ENCODE assay signal across 21 mouse cellular contexts in genomic region chr1:43503676-43504075, GRCm38 (mm10). TPM values are rescaled to one million over a fixed set of nuclear protein-coding genes. Genes with fewer than 3 reads are reported as not detected.
DNase-seq lines count a peak whose midpoint lies in the region; ATAC-seq lines count a peak whose summit lies in the region.
"Had no signal": no experiment of that assay in that cellular context is flagged by ENCODE, and none has a peak within 500 bp of the region (broad histone marks: within the 10 kb centered on the region; RNA-seq: fewer than 3 reads in every experiment).

No protein-coding gene starts in this region.

- H3K4me3 ChIP-seq in forebrain, embryonic 15.5 days, result no peak overlapping the region
- H3K4me3 ChIP-seq in forebrain, embryonic 10.5 days, result no peak overlapping the region
- H3K4me3 ChIP-seq in kidney, embryonic 16.5 days (ENCODE audit: low read length), result no peak overlapping the region
- H3K4me3 ChIP-seq: embryonic facial prominence, embryonic 12.5 days; heart, adult 2 months; heart, embryonic 13.5 days; limb, embryonic 15.5 days; midbrain, embryonic 13.5 days; neural tube, embryonic 12.5 days had no signal

- no peaks in the 10 kb centered on the region for H3K27me3 ChIP-seq in forebrain, embryonic 15.5 days
- H3K27me3 ChIP-seq in forebrain, embryonic 10.5 days (ENCODE audit: poor library complexity, severe bottlenecking), result peaks cover 53% of the 10 kb centered on the region; the same call in 1 of the 2 replicates
- no peaks in the 10 kb centered on the region for H3K27me3 ChIP-seq in kidney, embryonic 16.5 days (ENCODE audit: insufficient read depth, low read length)
- H3K27me3 ChIP-seq: embryonic facial prominence, embryonic 12.5 days; heart, embryonic 13.5 days; limb, embryonic 15.5 days; neural tube, embryonic 12.5 days had no signal

- no peak for DNase-seq in forebrain, embryonic 10.5 days (ENCODE audit: extremely low spot score, low spot score)
- DNase-seq in kidney, postnatal 36 days, result no peak
- DNase-seq in retina, postnatal 1 day, result peak; percentile 21
- DNase-seq in retina, embryonic 14.5 days (ENCODE audit: low spot score), result no peak
- no peak for DNase-seq in ovary, postnatal 36 days (ENCODE audit: low spot score)
- DNase-seq: adrenal gland, postnatal 10 days; gastrocnemius, postnatal 25 days; heart, adult 2 months; layer of hippocampus, adult 9-11 months; lung, postnatal 14 days; thymus, adult 18-20 months; thymus, postnatal 36 days had no signal

- 0 out of 2 replicates have a peak overlapping the region, but pooled peaks have one; percentile 38 for H3K27ac ChIP-seq in forebrain, embryonic 15.5 days (replicated peaks)
- H3K27ac ChIP-seq in forebrain, embryonic 10.5 days, result no peak overlapping the region
- H3K27ac ChIP-seq in kidney, embryonic 16.5 days (ENCODE audit: low read length), result peak overlapping the region; percentile 12; the same call in 1 of the 2 replicates
- H3K27ac ChIP-seq: embryonic facial prominence, embryonic 12.5 days; heart, adult 2 months; heart, embryonic 13.5 days; limb, embryonic 15.5 days; liver, embryonic 14.5 days; midbrain, embryonic 13.5 days; neural tube, embryonic 12.5 days had no signal

- H3K4me2 ChIP-seq in forebrain, embryonic 15.5 days (replicated peaks), result no peak overlapping the region
- no peak overlapping the region for H3K4me2 ChIP-seq in kidney, embryonic 16.5 days (replicated peaks; ENCODE audit: low read depth, low read length)
- H3K4me2 ChIP-seq: embryonic facial prominence, embryonic 12.5 days; heart, embryonic 13.5 days; limb, embryonic 15.5 days; midbrain, embryonic 13.5 days; neural tube, embryonic 12.5 days had no signal

- no peaks in the 10 kb centered on the region for H3K9me3 ChIP-seq in forebrain, embryonic 15.5 days
- H3K9me3 ChIP-seq in forebrain, embryonic 10.5 days, result no peaks in the 10 kb centered on the region
- H3K9me3 ChIP-seq in kidney, embryonic 16.5 days (ENCODE audit: low read length), result no peaks in the 10 kb centered on the region
- H3K9me3 ChIP-seq: embryonic facial prominence, embryonic 12.5 days; heart, embryonic 13.5 days; limb, embryonic 15.5 days; midbrain, embryonic 13.5 days; neural tube, embryonic 12.5 days had no signal

- no peak overlapping the region for H3K9ac ChIP-seq in forebrain, embryonic 15.5 days (replicated peaks)
- no peak overlapping the region for H3K9ac ChIP-seq in kidney, embryonic 16.5 days (replicated peaks; ENCODE audit: low read length)
- H3K9ac ChIP-seq: embryonic facial prominence, embryonic 12.5 days; heart, embryonic 13.5 days; limb, embryonic 15.5 days; liver, embryonic 14.5 days; midbrain, embryonic 13.5 days; neural tube, embryonic 12.5 days had no signal

- H3K36me3 ChIP-seq in forebrain, embryonic 15.5 days, result no peaks in the 10 kb centered on the region
- no peaks in the 10 kb centered on the region for H3K36me3 ChIP-seq in forebrain, embryonic 10.5 days (replicated peaks)
- no peaks in the 10 kb centered on the region for H3K36me3 ChIP-seq in kidney, embryonic 16.5 days (ENCODE audit: insufficient read depth, low read length)
- H3K36me3 ChIP-seq: embryonic facial prominence, embryonic 12.5 days; heart, embryonic 13.5 days; limb, embryonic 15.5 days; midbrain, embryonic 13.5 days; neural tube, embryonic 12.5 days had no signal

- WGBS in forebrain, embryonic 15.5 days, result 51% methylated on average over 6 of the region's 6 CpGs
- 88% methylated on average over 6 of the region's 6 CpGs for WGBS in forebrain, embryonic 10.5 days
- WGBS in kidney, embryonic 16.5 days, result 85% methylated on average over 6 of the region's 6 CpGs

- H3K4me1 ChIP-seq in forebrain, embryonic 15.5 days, result peaks cover 42% of the 10 kb centered on the region
- H3K4me1 ChIP-seq in forebrain, embryonic 10.5 days, result peaks cover 45% of the 10 kb centered on the region
- peaks cover 64% of the 10 kb centered on the region for H3K4me1 ChIP-seq in kidney, embryonic 16.5 days (ENCODE audit: insufficient read depth, low read length)

- no peak for ATAC-seq in forebrain, embryonic 15.5 days (replicated peaks)
- ATAC-seq in kidney, embryonic 16.5 days (ENCODE audit: low FRiP score, low TSS enrichment), result no peak
- ATAC-seq: intestine, embryonic 16.5 days had no signal

RNA-seq across cellular contexts. Expression of gene Nck2, which starts 59.3 kb away (rescaled TPM):
- polyA plus RNA-seq in forebrain, embryonic 15.5 days (2015; fragmentation: Nextera tagmentation; extraction: Ambion mirVana), result 53.3 and 60.2 TPM in 2 replicates
- 35.3 and 36.8 TPM in 2 replicates for polyA plus RNA-seq in forebrain, embryonic 10.5 days (2016; fragmentation: Nextera tagmentation; extraction: Ambion mirVana)
- 44.5 and 46.5 TPM in 2 replicates for polyA plus RNA-seq in kidney, embryonic 16.5 days (2015; fragmentation: Nextera tagmentation; extraction: Ambion mirVana)
